Mouse (Mus musculus) megakaryocyte progenitor cell, adult 5-6 weeks (primary cell): ENCODE measurements at regions not wholly inside any gene's neighbourhood (a gene's known extent, or its start where the extent isn't known, plus 50 kb on each side); places are given as distances from the start of the nearest gene placed in this dataset.

Experiments used
- ATAC-seq: replicated peaks from 2 replicates; pipeline ENCODE4 v1.8.0; 2016; ENCODE audit warnings: mild to moderate bottlenecking, moderate TSS enrichment, inconsistent platforms; ENCODE audit not compliant: poor library complexity

GRCm38 (mm10) chr11:39733434-39734076 is 961.4 kb downstream of the Mat2b start:
- no peak for ATAC-seq

- ATAC-seq, result no peak
These were observed 971.4 kb downstream of the Mat2b start for GRCm38 (mm10) chr11:39723621-39724020.

GRCm38 (mm10) chr11:39678521-39678920 is 1016.5 kb downstream of the Mat2b start:
- no peak for ATAC-seq

GRCm38 (mm10) chr11:39653595-39653994 is 1041.4 kb downstream of the Mat2b start:
- ATAC-seq, result no peak

GRCm38 (mm10) chr11:39619356-39619755 is 1075.6 kb downstream of the Mat2b start:
- ATAC-seq, result no peak

- ATAC-seq, result no peak
These were observed 1079.2 kb downstream of the Mat2b start for GRCm38 (mm10) chr11:39615843-39616242.

- ATAC-seq, result no peak
These were observed 1098.5 kb downstream of the Mat2b start for GRCm38 (mm10) chr11:39596479-39596878.

- ATAC-seq, result peak; percentile 34; the same call in 1 of the 2 replicates
These were observed 1106.2 kb downstream of the Mat2b start for GRCm38 (mm10) chr11:39588641-39589385.

GRCm38 (mm10) chr11:39558287-39558686 is 1136.7 kb downstream of the Mat2b start:
- ATAC-seq, result no peak

GRCm38 (mm10) chr11:39550066-39550465 is 1144.9 kb downstream of the Mat2b start:
- ATAC-seq, result no peak

GRCm38 (mm10) chr11:39524866-39525649 is 1169.9 kb downstream of the Mat2b start:
- no peak for ATAC-seq

- ATAC-seq, result no peak
These were observed 1199.8 kb downstream of the Mat2b start for GRCm38 (mm10) chr11:39495253-39495652.

- ATAC-seq, result no peak
These were observed 1217.9 kb downstream of the Mat2b start for GRCm38 (mm10) chr11:39477136-39477535.

- no peak for ATAC-seq
These were observed 1241.6 kb downstream of the Mat2b start for GRCm38 (mm10) chr11:39453329-39453952.

- no peak for ATAC-seq
These were observed 1248.6 kb downstream of the Mat2b start for GRCm38 (mm10) chr11:39446374-39446773.

- ATAC-seq, result no peak
These were observed 1283.3 kb downstream of the Mat2b start for GRCm38 (mm10) chr11:39411691-39412090.

GRCm38 (mm10) chr11:39411182-39411581 is 1283.8 kb downstream of the Mat2b start:
- no peak for ATAC-seq

GRCm38 (mm10) chr11:39364827-39365226 is 1330.2 kb downstream of the Mat2b start:
- ATAC-seq, result no peak

- no peak for ATAC-seq
These were observed 1344.4 kb downstream of the Mat2b start for GRCm38 (mm10) chr11:39350616-39351015.
